Mouse (Mus musculus) bone marrow macrophage, adult 2 months (primary cell): ENCODE results near the gene Tmie.

Source experiments
- CTCF ChIP-seq: IDR thresholded peaks from 2 replicates; pipeline ENCODE4 v1.5.1; 2012; ENCODE audit warnings: low read depth, mild to moderate bottlenecking, low read length, moderate library complexity
- POLR2A ChIP-seq: IDR thresholded peaks from 2 replicates; pipeline ENCODE4 v1.6.1; 2012; ENCODE audit warnings: mild to moderate bottlenecking, low read depth, low read length, borderline replicate concordance

GRCm38 (mm10) chr9:110909371-110909967 is 29.6 kb upstream of the Tmie start:
- TF ChIP-seq CTCF: no peak
- TF ChIP-seq POLR2A: no peak
